Mouse (Mus musculus): ENCODE measurements around the gene Alg14. TPM values are rescaled to one million over a fixed set of nuclear protein-coding genes. Genes with fewer than 3 reads are reported as not detected.

Alg14 gene
- polyA plus RNA-seq, 1 experiment from 2014 or later, result 33.6 TPM

GRCm38 (mm10) chr3:121312979-121313378, 21.4 kb downstream of the Alg14 start:
- peaks cover 3% of the 10 kb centered on the region; the same call in 1 of the 2 replicates for H3K36me3 ChIP-seq
- no peaks in the 10 kb centered on the region for H3K9me3 ChIP-seq
- ATAC-seq (ENCODE audit: insufficient number of reproducible peaks, insufficient read depth, low FRiP score, low TSS enrichment), result no peak
- WGBS, result 58% methylated on average over 9 of the region's 9 CpGs
- H3K4me3 ChIP-seq, result no peak overlapping the region
- no peaks in the 10 kb centered on the region for H3K27me3 ChIP-seq
- no peak overlapping the region for H3K9ac ChIP-seq
- no peak overlapping the region for H3K27ac ChIP-seq
- H3K4me1 ChIP-seq, result 0 out of 2 replicates have a peak, but pooled peaks cover 7% of the 10 kb centered on the region
- no peak overlapping the region for H3K4me2 ChIP-seq (replicated peaks)

GRCm38 (mm10) chr3:121314149-121314548, 22.6 kb downstream of the Alg14 start:
- H3K9ac ChIP-seq, result no peak overlapping the region
- H3K4me2 ChIP-seq (replicated peaks), result no peak overlapping the region
- 0 out of 2 replicates have a peak, but pooled peaks cover 7% of the 10 kb centered on the region for H3K4me1 ChIP-seq
- no peaks in the 10 kb centered on the region for H3K27me3 ChIP-seq
- ATAC-seq (ENCODE audit: insufficient number of reproducible peaks, insufficient read depth, low FRiP score, low TSS enrichment), result no peak
- H3K9me3 ChIP-seq, result no peaks in the 10 kb centered on the region
- H3K4me3 ChIP-seq, result no peak overlapping the region
- no peak overlapping the region for H3K27ac ChIP-seq
- WGBS, result 85% methylated on average over 6 of the region's 6 CpGs
- peaks cover 3% of the 10 kb centered on the region; the same call in 1 of the 2 replicates for H3K36me3 ChIP-seq

GRCm38 (mm10) chr3:121315498-121315897, 23.9 kb downstream of the Alg14 start:
- Histone ChIP-seq H3K4me1 (0 out of 2 replicates have a peak, but pooled peaks cover 7% of the 10 kb centered on the region), H3K27me3 (no peaks in the 10 kb centered on the region), H3K27ac (no peak overlapping the region), H3K36me3 (peaks cover 3% of the 10 kb centered on the region; the same call in 1 of the 2 replicates), H3K4me3 (no peak overlapping the region), H3K4me2 (replicated peaks) (no peak overlapping the region), H3K9me3 (no peaks in the 10 kb centered on the region), H3K9ac (no peak overlapping the region)
- ATAC-seq (ENCODE audit: insufficient number of reproducible peaks, insufficient read depth, low FRiP score, low TSS enrichment), result no peak
- 90% methylated on average over 7 of the region's 7 CpGs for WGBS

GRCm38 (mm10) chr3:121319906-121320305, 28.3 kb downstream of the Alg14 start:
- Histone ChIP-seq H3K9ac (no peak overlapping the region), H3K9me3 (no peaks in the 10 kb centered on the region), H3K27ac (no peak overlapping the region), H3K36me3 (peaks cover 3% of the 10 kb centered on the region), H3K27me3 (no peaks in the 10 kb centered on the region), H3K4me1 (no peaks in the 10 kb centered on the region), H3K4me2 (replicated peaks) (no peak overlapping the region), H3K4me3 (no peak overlapping the region)
- no peak for ATAC-seq (ENCODE audit: insufficient number of reproducible peaks, insufficient read depth, low FRiP score, low TSS enrichment)
- 93% methylated on average over 6 of the region's 6 CpGs for WGBS

- Histone ChIP-seq H3K9ac (no peak overlapping the region), H3K36me3 (peaks cover 3% of the 10 kb centered on the region), H3K4me1 (no peaks in the 10 kb centered on the region), H3K4me2 (replicated peaks) (no peak overlapping the region), H3K27ac (no peak overlapping the region), H3K9me3 (no peaks in the 10 kb centered on the region), H3K27me3 (no peaks in the 10 kb centered on the region), H3K4me3 (no peak overlapping the region)
- WGBS, result 89% methylated on average over 1 of the region's 1 CpGs
- no peak for ATAC-seq (ENCODE audit: insufficient number of reproducible peaks, insufficient read depth, low FRiP score, low TSS enrichment)
Measured at GRCm38 (mm10) chr3:121320896-121321295, 29.3 kb downstream of the Alg14 start.

- Histone ChIP-seq H3K36me3 (no peaks in the 10 kb centered on the region; the same call in 1 of the 2 replicates), H3K4me2 (replicated peaks) (no peak overlapping the region), H3K27me3 (no peaks in the 10 kb centered on the region), H3K9me3 (no peaks in the 10 kb centered on the region), H3K4me3 (no peak overlapping the region), H3K9ac (no peak overlapping the region), H3K27ac (no peak overlapping the region), H3K4me1 (no peaks in the 10 kb centered on the region)
- ATAC-seq (ENCODE audit: insufficient number of reproducible peaks, insufficient read depth, low FRiP score, low TSS enrichment), result no peak
- WGBS, result 97% methylated on average over 15 of the region's 15 CpGs
Measured at GRCm38 (mm10) chr3:121323371-121323770, 31.8 kb downstream of the Alg14 start.

- Histone ChIP-seq H3K9ac (no peak overlapping the region), H3K9me3 (no peaks in the 10 kb centered on the region), H3K27ac (no peak overlapping the region), H3K36me3 (no peaks in the 10 kb centered on the region; the same call in 1 of the 2 replicates), H3K4me2 (replicated peaks) (no peak overlapping the region), H3K27me3 (no peaks in the 10 kb centered on the region), H3K4me1 (peaks cover 4% of the 10 kb centered on the region; the same call in 1 of the 2 replicates), H3K4me3 (no peak overlapping the region)
- WGBS, result 82% methylated on average over 5 of the region's 5 CpGs
- no peak for ATAC-seq (ENCODE audit: insufficient number of reproducible peaks, insufficient read depth, low FRiP score, low TSS enrichment)
Measured at GRCm38 (mm10) chr3:121327406-121327805, 35.8 kb downstream of the Alg14 start.

- WGBS, result 65% methylated on average over 10 of the region's 10 CpGs
- Histone ChIP-seq H3K4me2 (replicated peaks) (no peak overlapping the region), H3K9ac (no peak overlapping the region), H3K36me3 (0 out of 2 replicates have a peak, but pooled peaks cover 6% of the 10 kb centered on the region), H3K4me1 (peaks cover 4% of the 10 kb centered on the region; the same call in 1 of the 2 replicates), H3K4me3 (no peak overlapping the region), H3K9me3 (no peaks in the 10 kb centered on the region), H3K27ac (peak overlapping the region; percentile 30; the same call in 1 of the 2 replicates), H3K27me3 (no peaks in the 10 kb centered on the region)
- no peak for ATAC-seq (ENCODE audit: insufficient number of reproducible peaks, insufficient read depth, low FRiP score, low TSS enrichment)
Measured at GRCm38 (mm10) chr3:121329647-121330046, 38.1 kb downstream of the Alg14 start.

DNA sequence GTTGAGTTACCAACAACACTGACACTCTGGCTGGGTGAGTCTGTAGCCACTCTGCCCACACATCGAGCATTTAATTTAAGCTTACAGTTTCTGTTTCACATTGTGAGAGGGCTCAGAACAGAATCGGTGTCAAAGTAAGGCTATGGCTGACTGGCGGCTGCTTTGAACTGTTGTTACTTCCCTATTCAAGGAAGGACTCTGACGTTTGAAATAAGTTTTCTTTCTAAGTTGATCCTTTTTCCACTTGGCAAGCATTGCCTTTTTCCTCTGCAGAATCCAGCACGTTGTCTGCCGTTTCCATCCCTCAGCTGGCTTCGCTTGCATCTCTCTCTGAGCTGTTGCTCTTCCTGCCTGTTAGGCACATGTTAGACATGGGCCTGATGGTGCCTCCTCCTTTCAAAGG, 38.7 kb downstream of the Alg14 start:
- ATAC-seq (ENCODE audit: insufficient number of reproducible peaks, insufficient read depth, low FRiP score, low TSS enrichment), result no peak
- Histone ChIP-seq H3K27ac (no peak overlapping the region), H3K27me3 (no peaks in the 10 kb centered on the region), H3K4me2 (replicated peaks) (no peak overlapping the region), H3K36me3 (0 out of 2 replicates have a peak, but pooled peaks cover 6% of the 10 kb centered on the region), H3K4me3 (no peak overlapping the region), H3K9ac (no peak overlapping the region), H3K9me3 (no peaks in the 10 kb centered on the region), H3K4me1 (peaks cover 4% of the 10 kb centered on the region; the same call in 1 of the 2 replicates)
- WGBS, result 74% methylated on average over 7 of the region's 7 CpGs

DNA sequence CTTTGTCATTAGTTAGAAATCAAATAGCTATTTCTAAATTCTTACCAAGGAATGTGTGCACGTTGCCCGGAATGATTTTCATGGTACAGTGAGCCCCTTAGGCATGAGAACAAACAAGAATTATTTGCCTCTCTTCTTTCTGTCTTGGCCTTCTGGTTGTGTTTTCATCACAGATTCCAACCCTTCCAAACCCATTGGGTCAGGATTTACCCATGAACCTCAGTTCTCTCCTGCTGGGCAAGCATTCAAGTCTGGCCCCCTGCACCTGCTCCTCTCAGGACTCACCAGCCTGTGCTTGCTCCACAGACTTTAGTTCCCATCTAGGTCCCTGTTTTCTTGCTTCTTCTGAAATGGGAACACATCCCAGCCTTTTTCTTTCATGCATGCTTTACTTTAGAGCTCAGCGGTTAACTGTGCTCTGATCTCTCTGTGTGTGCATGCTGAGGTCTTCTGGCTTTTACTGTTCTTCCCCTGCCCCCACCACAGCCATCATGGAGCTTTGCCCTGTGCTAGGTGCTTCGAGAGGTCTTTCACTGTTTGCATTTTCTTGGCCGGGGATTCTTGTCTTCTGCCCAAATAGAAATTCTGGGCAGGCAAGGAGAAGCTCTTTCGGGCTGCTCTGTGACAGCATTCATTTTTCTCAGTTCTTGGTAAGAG, 44.8 kb downstream of the Alg14 start:
- H3K9ac ChIP-seq, result no peak overlapping the region
- no peak overlapping the region for H3K4me3 ChIP-seq
- H3K27me3 ChIP-seq, result no peaks in the 10 kb centered on the region
- H3K27ac ChIP-seq, result no peak overlapping the region
- H3K4me1 ChIP-seq, result peaks cover 11% of the 10 kb centered on the region; the same call in 1 of the 2 replicates
- H3K36me3 ChIP-seq, result 0 out of 2 replicates have a peak, but pooled peaks cover 6% of the 10 kb centered on the region
- no peak for ATAC-seq (ENCODE audit: insufficient number of reproducible peaks, insufficient read depth, low FRiP score, low TSS enrichment)
- WGBS, result 90% methylated on average over 6 of the region's 6 CpGs
- H3K4me2 ChIP-seq (replicated peaks), result no peak overlapping the region
- no peaks in the 10 kb centered on the region for H3K9me3 ChIP-seq

- ATAC-seq (ENCODE audit: insufficient number of reproducible peaks, insufficient read depth, low FRiP score, low TSS enrichment), result no peak
Measured at GRCm38 (mm10) chr3:121338687-121339086, 47.1 kb downstream of the Alg14 start.

GRCm38 (mm10) chr3:121340321-121340761, 48.8 kb downstream of the Alg14 start:
- Histone ChIP-seq H3K9me3 (no peaks in the 10 kb centered on the region), H3K4me3 (no peak overlapping the region), H3K27me3 (no peaks in the 10 kb centered on the region), H3K27ac (no peak overlapping the region), H3K4me1 (peaks cover 27% of the 10 kb centered on the region), H3K4me2 (replicated peaks) (no peak overlapping the region), H3K9ac (no peak overlapping the region), H3K36me3 (no peaks in the 10 kb centered on the region)
- 48% methylated on average over 7 of the region's 7 CpGs for WGBS
- no peak for ATAC-seq (ENCODE audit: insufficient number of reproducible peaks, insufficient read depth, low FRiP score, low TSS enrichment)

More at GRCm38 (mm10) chr3:121338687-121339086, 47.1 kb downstream of the Alg14 start:
- Histone ChIP-seq H3K4me3 (no peak overlapping the region), H3K9ac (no peak overlapping the region), H3K27me3 (no peaks in the 10 kb centered on the region), H3K4me2 (replicated peaks) (no peak overlapping the region), H3K27ac (no peak overlapping the region), H3K36me3 (no peaks in the 10 kb centered on the region), H3K4me1 (peaks cover 11% of the 10 kb centered on the region; the same call in 1 of the 2 replicates), H3K9me3 (no peaks in the 10 kb centered on the region)
- WGBS, result 43% methylated on average over 2 of the region's 2 CpGs
